Mouse (Mus musculus) spleen, postnatal 4 days (tissue): ENCODE results near the gene Gm648.
"Not testable (repeated sequence)": the region's sequence is repeated elsewhere in the genome, so short reads cannot be mapped to it uniquely, and the experiment has no call there.

ENCODE experiments used
- DNase-seq, 2 experiments: peaks; one replicate each; pipeline ENCODE4 v3.0.0; 2022; ENCODE audit warnings: low spot score in 2 of 2

The Gm648 gene

DNA sequence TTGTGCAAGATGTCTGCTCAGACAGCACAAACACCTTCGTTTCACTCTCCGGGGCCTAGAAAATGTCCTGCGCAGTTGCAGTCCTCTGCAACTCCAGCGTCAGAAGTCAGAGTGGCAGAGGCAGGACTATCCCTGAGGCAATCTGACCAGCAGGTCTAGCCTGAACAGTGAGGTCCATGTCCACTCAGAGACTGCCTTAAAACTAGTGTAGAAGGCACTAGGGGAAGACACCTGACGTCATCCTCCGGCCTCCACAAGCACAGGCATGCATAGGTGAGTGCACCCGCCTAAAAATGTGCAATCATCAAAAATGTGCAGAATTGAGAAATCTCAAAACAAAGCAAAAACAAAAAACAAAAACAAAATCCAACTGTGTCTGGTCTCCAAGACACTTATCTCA is at the start of gene Gm648:
Gene Gm648, minus strand, starts transcription at position 101 of the 400 bp plus-strand sequence.
- no peak for DNase-seq

DNA sequence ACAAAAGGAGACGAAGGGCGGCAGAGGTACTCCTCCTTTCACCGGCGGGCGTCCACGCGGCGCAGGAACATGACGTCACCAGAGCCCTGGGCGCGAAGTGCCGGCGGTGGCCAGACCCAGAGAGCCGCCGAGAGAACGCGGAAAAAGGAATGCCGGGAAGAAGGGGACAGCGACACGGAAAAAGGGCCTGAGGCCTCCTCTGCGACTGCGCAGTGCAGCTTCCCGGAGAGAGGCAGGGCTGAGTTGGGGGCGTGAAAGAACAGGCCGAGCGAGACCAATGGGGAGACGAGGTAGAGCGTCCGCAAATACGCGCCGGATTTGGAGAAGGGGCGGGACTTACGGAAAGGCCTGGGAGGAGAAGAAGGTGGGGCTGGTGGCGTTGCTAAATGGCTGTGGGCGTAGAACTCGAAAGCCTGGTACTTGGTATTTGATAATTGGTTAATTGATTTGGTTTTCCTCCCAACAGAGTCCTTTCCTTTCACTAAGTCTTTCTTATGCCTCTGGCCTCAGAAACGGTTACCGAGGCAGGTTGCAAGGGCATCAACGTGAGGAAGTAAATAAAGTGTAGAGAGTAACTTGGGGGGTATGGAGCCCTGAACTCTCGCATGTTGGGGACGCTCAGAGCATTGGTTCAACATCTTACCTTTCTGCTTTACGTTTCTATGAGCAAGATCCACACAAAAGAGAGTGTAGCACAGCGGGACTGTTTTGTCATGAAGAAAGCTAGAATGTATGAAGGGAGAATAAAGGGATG is 48.7 kb upstream of the Gm648 start, which contains the start of gene Mmgt1:
Gene Mmgt1, minus strand, starts transcription at position 183 of the 754 bp plus-strand sequence.
- peak; percentile 84 to 89 for DNase-seq

DNA sequence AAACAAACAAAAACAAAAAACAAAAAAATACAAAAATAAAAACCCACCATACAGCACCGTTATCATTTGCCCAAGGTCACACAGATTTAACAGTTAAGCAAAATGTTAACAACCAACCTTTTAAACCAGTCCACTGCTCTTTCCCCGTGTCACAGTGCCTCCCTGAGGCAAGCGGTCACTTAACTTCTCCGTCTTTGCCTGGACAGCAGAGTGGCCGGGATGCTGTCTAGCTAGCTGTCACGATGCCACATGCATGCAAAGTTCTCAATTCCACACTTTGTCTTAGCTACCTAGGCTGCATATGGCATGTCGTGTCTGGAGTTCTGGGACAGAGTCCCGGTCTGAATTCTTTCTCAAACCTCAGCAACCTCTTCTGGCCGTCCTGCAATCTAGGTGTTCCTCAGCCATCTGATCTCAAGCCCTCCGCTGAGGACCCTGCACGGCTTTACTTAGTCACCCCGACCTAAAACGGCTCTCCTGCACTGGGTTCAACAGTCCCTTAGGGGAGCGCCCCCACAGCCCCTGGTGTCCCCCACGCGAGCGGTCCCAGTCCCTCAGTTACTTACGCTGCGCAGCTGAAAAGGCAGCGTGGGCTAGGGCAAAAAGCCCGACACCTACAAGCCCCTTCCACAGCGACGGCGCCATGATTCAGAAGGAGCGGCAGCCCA is 47.9 kb upstream of the Gm648 start:
- no peak for DNase-seq

DNA sequence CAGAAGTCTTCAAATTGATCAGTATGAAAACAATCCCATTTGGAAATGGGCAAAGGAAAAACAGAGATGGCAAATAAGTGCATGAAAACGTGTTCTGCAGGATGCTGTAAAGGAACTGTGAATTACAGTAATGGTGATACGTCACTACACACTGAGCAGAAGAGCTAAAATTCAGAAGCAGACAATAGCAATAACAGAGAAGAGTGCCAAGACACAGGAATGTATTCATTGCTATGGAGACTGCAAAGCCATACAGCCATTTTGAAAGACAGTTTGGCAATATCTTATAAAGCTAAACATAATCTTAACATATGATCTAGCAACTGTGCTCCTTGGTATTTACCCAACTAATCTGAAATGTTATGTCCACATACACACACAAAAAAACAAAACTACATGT is 28.8 kb upstream of the Gm648 start:
- DNase-seq = no peak

DNA sequence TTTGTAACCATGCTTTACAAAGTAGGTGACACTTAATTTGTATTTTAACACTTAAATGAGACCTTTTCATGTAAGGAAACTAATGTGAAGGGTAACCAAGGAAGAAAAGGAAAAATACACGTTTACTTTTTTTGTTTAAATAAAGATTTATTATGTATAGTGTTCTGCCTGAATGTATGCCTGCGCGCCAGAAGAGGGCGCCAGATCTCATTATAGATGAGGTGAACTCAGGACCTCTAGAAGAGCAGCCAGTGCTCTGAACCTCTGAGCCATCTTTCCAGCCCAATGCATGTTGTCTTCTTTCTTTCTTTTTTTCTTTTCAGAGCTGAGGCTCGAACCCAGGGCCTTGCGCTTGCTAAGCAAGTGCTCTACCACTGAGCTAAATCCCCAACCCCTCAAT is 23.1 kb upstream of the Gm648 start:
- DNase-seq = no peak

DNA sequence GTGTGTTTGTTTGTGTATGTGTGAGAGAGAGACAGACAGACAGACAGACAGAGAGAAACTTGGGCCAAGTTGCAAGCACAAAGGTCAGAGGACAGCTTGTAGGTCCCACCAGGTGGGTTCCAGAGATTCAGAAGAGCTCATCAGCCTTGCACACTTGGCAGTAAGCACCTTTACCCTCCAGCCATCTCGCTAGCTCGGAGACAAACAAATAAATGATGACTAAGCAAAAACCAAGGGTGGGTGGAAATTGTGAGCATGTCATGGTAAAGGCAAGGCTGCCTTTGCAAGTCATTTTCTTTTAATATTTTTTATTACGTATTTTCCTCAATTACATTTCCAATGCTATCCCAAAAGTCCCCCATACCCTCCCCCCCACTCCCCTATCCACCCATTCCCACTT is 4.2 kb upstream of the Gm648 start:
- DNase-seq = no peak

DNA sequence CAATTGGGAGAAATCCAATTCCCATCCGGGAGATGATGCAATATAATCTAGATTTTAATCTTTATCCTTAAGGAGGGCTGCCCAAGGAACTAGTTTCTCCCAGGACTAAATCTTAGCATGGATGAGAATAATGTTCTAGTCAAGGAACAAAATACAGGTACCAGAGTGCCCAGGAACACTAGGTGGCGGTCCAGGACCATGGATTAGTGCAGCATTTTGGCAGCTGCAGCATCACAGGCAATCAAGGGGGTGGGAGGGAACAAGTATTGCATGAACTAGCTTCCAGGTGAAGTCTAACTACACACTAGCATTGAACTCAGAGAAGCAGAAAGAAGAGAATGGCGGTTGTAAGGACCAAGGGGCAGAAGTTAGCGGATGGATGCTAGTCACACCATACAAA is 12.2 kb downstream of the Gm648 start:
- DNase-seq = no peak

DNA sequence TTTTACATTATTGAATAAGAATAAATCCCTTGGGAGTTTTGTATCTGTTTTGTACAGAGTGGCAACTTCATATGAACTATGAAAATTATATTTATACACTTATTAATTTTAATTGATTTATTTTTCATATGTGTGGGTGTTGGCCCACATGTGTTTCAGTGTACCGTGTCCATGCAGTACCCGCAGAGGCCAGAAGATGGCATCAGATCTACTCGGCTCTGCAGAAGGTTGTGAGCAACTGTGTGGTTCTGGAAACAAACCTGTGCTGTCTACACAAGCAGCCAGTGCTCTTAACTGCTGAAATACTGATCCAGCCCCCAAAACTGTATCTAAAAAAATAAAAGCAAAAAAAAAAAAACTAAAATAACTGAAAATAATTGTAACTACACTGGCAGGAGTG is 18.1 kb downstream of the Gm648 start:
- peak; percentile 37 to 74 for DNase-seq

DNA sequence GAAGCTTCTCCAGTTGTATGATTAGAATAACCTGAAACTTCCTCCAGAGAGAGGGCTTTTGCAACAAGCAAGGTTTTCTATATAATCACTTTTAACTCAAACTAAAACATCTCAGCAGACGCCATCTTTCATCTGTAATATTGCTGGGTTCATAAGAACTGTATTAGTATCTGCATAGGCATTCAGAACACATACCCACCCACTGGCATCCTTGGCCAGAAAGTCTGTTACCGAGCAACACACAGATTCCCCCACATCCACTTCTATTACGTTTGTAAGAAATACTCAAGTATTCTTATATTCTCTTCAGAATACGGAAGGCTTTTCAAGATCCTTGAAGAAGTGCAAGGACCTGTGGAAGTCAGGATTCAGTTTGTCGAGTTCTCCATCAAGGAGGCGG is 25.0 kb downstream of the Gm648 start, which contains the start of gene Gm10477:
Gene Gm10477, plus strand, starts transcription at position 301 of the 400 bp plus-strand sequence.
- DNase-seq = not testable (repeated sequence)

DNA sequence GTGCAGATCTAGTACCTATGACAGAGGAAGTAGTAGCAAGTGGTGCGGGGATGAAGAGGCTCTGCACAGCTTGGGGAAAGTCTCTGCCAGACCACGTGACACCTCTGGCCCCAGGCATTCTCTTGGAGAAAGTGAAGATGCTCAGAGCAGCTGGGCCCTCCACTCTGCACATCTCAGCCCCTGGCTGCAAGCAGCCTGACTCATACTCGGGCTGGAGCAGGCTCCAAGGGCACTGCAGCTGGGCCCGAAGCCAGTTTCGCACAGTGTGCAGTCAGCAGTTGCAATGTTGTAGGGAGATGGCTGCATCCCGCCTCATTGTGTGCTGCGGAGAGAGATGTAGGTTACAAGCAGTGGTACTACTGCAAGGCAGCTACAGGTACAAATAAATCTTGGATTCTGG is 52.2 kb downstream of the Gm648 start:
- DNase-seq = no peak
